Comparison of ENCODE assay signal across 20 mouse cellular contexts in the genomic region with DNA sequence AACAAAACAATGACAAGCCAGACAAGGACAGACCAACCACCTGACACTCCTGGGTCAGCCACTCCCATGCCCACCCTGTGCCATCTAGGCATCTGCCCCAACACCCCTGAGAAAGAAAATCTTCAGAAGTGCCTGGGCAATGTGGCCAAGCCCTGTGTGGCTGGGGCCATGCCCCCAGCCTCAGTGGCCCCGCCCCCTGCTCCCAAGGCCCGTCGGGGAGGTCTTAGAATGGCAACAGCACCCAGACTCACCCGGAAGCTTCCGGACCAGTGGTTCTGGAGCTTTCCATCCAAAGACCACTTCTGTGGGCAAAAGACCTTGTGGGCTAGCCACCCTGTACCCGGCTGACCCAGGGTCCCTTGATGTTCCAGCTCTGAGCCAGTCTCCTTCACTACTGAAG. TPM values are rescaled to one million over a fixed set of nuclear protein-coding genes. Genes with fewer than 3 reads are reported as not detected.
DNase-seq lines count a peak whose midpoint lies in the region; ATAC-seq lines count a peak whose summit lies in the region.
"Had no signal": no experiment of that assay in that cellular context is flagged by ENCODE, and none has a peak within 500 bp of the region (broad histone marks: within the 10 kb centered on the region; RNA-seq: fewer than 3 reads in every experiment).

No protein-coding gene starts in this region.

- 75% methylated on average over 6 of the region's 6 CpGs for WGBS in lung, embryonic 15.5 days

- DNase-seq in lung, postnatal 36 days = no peak
- peak; percentile 37 for DNase-seq in ES-CJ7 (ENCODE audit: low read depth, low spot score)
- DNase-seq in R1 (ENCODE audit: low read depth, low spot score) = peak; percentile 63
- no peak for DNase-seq in layer of hippocampus, adult 18-20 months (ENCODE audit: low spot score in 2 of 2)
- no peak for DNase-seq in adrenal gland, adult 18-20 months (ENCODE audit: low spot score in 2 of 2)
- DNase-seq: adrenal gland, postnatal 14 days; B cell, adult 2 months; cerebellum, adult 18-20 months; cerebellum, adult 9-11 months; cerebellum, postnatal 36 days; heart, adult 18-20 months; heart, postnatal 4 days had no signal

- no peaks in the 10 kb centered on the region for H3K27me3 ChIP-seq in lung, embryonic 15.5 days
- H3K27me3 ChIP-seq: forebrain, embryonic 15.5 days; heart, embryonic 12.5 days; hindbrain, embryonic 12.5 days had no signal

- peak; percentile 27 for ATAC-seq in lung, embryonic 15.5 days (ENCODE audit: borderline replicate concordance, extremely low read depth, low FRiP score, low TSS enrichment)
- ATAC-seq: forebrain, embryonic 15.5 days; hindbrain, embryonic 16.5 days; inflammation-experienced regulatory T-cells, adult 6 months; intestine, postnatal 0 days had no signal

- no peak overlapping the region for H3K9ac ChIP-seq in lung, embryonic 15.5 days
- H3K9ac ChIP-seq: forebrain, embryonic 15.5 days; heart, embryonic 12.5 days; hindbrain, embryonic 12.5 days had no signal

- H3K4me2 ChIP-seq in lung, embryonic 15.5 days = no peak overlapping the region
- H3K4me2 ChIP-seq: forebrain, embryonic 15.5 days; heart, embryonic 12.5 days; hindbrain, embryonic 12.5 days had no signal

- H3K36me3 ChIP-seq in lung, embryonic 15.5 days = no peaks in the 10 kb centered on the region
- H3K36me3 ChIP-seq: forebrain, embryonic 15.5 days; heart, embryonic 12.5 days; hindbrain, embryonic 12.5 days had no signal

- H3K9me3 ChIP-seq in lung, embryonic 15.5 days = no peaks in the 10 kb centered on the region
- H3K9me3 ChIP-seq: forebrain, embryonic 15.5 days; heart, embryonic 12.5 days; hindbrain, embryonic 12.5 days had no signal

- no peak overlapping the region for H3K27ac ChIP-seq in lung, embryonic 15.5 days
- H3K27ac ChIP-seq: forebrain, embryonic 15.5 days; hindbrain, embryonic 12.5 days had no signal

- no peak overlapping the region for H3K4me3 ChIP-seq in lung, embryonic 15.5 days
- H3K4me3 ChIP-seq: forebrain, embryonic 15.5 days; heart, embryonic 12.5 days; hindbrain, embryonic 12.5 days had no signal

- peaks cover 11% of the 10 kb centered on the region; the same call in 1 of the 2 replicates for H3K4me1 ChIP-seq in lung, embryonic 15.5 days

RNA-seq across cellular contexts. Expression of gene Cpne5, which starts 35.4 kb away (rescaled TPM):
- polyA plus RNA-seq in lung, embryonic 15.5 days (2015; fragmentation: Nextera tagmentation; extraction: Ambion mirVana) = 3.9 and 5.1 TPM in 2 replicates
- total RNA-seq in layer of hippocampus, adult 18-20 months (2021) = 10 to 100 TPM; 37.5 to 37.8 TPM
- total RNA-seq in adrenal gland, adult 18-20 months (2021) = under 1 TPM; 0.33 to 0.35 TPM
- total RNA-seq: gastrocnemius, adult 8-10 months had no signal

Comparison
In these comparisons a context has a peak if more than half of its experiments do, and no peak if none do; other contexts are left out.
1. DNase-seq: peak in ES-CJ7 (single experiment) and R1 (single experiment); none in lung, postnatal 36 days (single experiment), layer of hippocampus, adult 18-20 months (0 of 2) and adrenal gland, adult 18-20 months (0 of 2).
2. RNA of gene Cpne5, which starts 35.4 kb away (total RNA-seq): 37.5 to 37.8 TPM in layer of hippocampus, adult 18-20 months; 0.33 to 0.35 TPM in adrenal gland, adult 18-20 months; every median in the first group is over 10 times any median in the second.